Mouse (Mus musculus): ENCODE results near the gene C2cd2.
"Not testable (repeated sequence)": the region's sequence is repeated elsewhere in the genome, so short reads cannot be mapped to it uniquely, and the experiment has no call there.

Gene C2cd2

DNA sequence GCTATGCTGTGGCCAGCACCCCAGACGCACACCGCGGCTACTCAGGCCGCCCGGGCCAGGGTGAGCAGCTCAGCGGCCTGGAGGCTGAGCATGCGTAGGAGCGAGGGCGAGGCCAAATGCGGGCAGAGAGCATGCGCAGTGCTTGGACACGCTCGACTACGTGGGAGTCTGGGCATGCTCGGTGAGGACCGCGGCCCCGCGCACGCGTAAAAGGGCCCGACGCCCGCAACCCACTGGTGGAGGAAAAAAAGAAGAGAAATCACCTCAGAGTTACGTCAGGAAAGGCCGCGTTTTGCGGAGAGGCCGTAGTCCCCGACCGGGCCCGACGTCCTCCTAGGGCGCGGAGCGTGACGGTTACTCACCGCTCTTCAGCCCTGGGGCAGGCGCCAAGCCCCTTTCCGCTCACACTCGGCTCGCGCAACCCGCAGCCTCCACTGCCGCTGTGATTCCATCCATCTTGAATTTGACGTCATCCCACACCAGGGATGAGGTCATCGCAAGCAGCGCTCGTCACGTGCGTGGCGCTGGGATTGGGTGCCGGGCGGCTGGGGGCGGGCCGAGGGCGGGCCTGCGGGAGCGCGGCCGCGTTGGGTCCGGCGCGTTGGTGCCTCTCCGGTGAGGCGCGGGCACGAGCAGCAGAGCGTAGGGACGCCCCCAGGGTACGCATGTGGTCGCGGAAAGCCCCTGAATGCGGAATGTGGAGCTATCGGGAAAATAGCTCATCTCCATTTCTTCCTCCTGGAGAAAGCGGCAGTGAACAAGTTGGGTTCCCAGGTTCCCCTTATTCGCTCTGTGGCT, at the start of gene C2cd2, which contains the start of gene Zbtb21:
C2cd2 (minus strand) TSS at position 448 of the 798 bp plus-strand sequence.
Zbtb21 (minus strand) TSS at position 472 of the 798 bp plus-strand sequence.
- peak; percentile 98 for DNase-seq

- DNase-seq = not testable (repeated sequence)
Observed at GRCm38 (mm10) chr16:97997383-97997731, 35.0 kb upstream of the C2cd2 start.

DNA sequence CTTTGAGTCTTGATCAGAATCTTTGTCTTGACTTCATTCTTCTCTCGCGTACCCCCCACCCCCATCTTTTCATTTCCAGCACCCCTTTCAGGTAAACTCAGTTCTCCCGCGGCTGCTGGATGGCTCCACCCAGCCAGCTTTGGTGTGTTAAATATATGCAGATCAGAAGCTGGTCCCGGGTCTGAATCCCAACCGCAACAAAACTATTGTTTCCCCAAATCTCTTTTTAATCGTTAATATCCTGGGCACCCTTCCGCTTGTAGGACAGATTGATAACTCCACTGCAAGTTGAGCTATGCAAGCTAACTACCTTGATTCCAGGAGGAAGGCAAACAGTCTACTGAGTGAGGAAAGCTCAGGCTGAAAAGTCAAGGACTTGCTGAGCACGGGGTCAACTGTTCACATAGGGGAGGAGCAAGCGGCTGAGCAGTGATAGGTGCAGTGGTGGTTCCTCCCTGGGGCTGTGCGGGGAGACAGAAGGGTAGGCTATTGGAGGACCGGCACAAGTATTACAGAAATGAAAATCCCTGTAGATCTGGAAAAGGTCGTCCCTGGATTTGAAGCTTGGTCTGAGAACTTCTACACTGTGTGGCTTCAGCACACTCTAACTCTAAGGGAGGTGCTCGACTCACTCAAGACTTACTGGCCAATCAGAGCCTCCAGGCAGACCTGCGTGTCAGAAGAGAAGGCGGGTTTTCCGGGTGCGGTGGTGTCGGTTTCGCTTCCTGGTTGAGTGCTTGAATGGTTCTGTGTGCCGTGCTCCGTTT, 34.4 kb upstream of the C2cd2 start, which contains the start of gene B230307C23Rik:
B230307C23Rik (plus strand) TSS at position 700 of the 767 bp plus-strand sequence.
- peak; percentile 92 for DNase-seq

DNA sequence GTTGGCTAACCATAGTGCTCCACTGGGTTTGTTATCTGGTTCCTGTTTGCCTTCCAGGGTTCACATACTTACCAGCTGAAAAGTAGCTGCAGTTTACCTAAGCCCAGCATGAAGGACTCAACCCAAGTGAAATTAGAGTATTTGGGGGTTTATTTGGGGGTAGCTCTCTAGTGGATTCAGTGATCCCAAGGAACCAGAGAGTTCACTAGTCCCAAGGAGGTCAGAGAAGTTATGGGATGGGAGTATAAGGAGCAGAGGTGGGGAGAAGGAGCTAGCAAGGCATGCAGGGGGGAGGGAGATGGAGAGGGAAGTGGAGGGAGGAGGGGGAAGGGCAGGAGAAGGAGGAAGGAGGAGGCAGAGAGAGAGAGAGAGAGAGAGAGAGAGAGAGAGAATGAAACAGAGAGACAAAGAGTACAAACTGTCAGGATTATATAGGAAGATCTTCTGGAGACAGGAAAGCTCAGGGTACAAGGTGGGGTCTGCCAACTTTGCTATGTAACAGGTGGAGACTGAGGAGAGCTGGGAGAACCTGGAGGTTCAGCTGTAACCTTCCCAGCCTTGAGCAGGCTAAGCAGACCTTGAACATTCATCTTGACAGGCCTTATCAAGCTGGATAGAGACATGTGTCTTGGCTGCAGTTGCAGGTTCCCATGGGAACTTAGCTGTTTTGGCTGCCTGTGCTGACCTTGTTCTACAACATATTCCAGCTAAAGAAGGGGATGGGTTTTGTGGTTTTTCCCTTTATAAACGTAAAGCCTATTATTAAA, 33.6 kb upstream of the C2cd2 start:
- DNase-seq = peak; percentile 19

GRCm38 (mm10) chr16:97992477-97992876, 30.1 kb upstream of the C2cd2 start:
- DNase-seq = not testable (repeated sequence)

GRCm38 (mm10) chr16:97991517-97991916, 29.1 kb upstream of the C2cd2 start:
- no peak for DNase-seq

GRCm38 (mm10) chr16:97984589-97984988, 22.2 kb upstream of the C2cd2 start:
- DNase-seq = no peak

GRCm38 (mm10) chr16:97981362-97981761, 19.0 kb upstream of the C2cd2 start:
- no peak for DNase-seq

DNA sequence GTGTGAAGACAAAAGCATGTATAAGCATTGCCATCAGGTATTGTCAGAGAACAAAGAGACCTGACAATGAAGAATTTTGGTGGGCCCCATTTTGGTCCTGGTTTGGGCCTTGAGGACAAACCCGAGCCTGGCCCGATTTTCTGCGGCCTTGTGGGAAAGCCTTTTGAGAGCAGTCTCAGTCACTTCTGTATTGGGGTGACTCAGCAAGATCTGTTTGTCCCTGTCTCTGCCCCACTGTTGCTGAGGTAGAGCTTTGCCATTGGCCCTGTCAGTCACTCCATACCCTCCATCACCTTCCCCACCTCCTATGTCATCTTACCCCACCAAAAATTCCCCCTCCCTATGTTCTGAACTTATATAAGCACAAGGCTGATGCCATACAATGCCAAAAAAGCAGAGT, 15.3 kb upstream of the C2cd2 start:
- DNase-seq = no peak

GRCm38 (mm10) chr16:97977277-97977676, 14.9 kb upstream of the C2cd2 start:
- no peak for DNase-seq

DNA sequence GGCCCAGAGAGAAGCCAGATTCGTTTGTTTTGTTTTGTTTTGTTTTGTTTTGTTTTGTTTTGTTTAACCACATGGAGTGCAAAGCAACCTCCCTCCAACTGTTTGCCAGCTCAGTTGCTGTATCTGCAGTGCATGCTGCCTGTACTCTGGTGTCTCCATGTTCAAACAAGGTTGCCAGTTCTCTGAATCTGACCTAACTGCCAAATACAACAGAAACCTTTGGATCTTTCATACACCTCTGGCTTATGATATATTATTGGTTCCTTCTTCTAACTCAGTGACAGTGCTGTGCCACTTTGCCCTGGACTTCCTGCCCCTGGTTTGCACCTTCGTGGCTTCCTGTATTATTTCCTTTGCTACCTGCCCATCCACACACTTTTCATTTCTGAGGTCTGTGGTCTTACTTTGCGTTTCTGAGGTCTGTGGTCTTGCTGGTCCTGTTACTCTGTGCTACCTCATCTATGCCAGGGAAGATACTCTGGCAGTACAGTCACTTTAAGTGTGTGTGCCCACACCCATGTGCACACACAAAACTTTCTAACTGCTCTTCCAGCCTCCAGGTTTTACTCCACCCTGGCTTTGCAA, 1.6 kb upstream of the C2cd2 start:
- no peak for DNase-seq

GRCm38 (mm10) chr16:97961381-97962150, 832 bp downstream of the C2cd2 start:
- DNase-seq = no peak

DNA sequence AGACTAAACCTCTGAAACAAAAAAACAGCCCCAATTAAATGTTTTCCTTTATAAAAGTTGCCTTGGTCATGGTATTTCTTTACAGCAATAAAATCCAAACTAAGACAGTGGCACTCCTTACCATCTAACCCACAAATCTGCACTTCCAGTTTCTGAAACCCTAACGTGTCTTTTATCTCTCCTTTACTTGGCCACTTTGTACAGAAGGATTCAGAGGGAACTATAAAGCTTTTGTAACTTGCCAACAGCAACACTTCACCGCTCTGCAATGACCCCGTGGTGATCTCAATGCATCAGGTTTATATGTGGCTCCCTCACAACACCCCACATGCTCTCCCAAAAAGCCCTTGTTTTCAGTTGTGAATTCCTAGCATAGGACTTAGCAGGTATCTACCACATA, 2.0 kb downstream of the C2cd2 start:
- no peak for DNase-seq

GRCm38 (mm10) chr16:97958401-97958973, 3.9 kb downstream of the C2cd2 start:
- DNase-seq = no peak

GRCm38 (mm10) chr16:97957626-97958025, 4.8 kb downstream of the C2cd2 start:
- DNase-seq = no peak

- no peak for DNase-seq
Observed at GRCm38 (mm10) chr16:97956011-97956410, 6.4 kb downstream of the C2cd2 start.

- no peak for DNase-seq
Observed at GRCm38 (mm10) chr16:97953300-97953699, 9.1 kb downstream of the C2cd2 start.

DNA sequence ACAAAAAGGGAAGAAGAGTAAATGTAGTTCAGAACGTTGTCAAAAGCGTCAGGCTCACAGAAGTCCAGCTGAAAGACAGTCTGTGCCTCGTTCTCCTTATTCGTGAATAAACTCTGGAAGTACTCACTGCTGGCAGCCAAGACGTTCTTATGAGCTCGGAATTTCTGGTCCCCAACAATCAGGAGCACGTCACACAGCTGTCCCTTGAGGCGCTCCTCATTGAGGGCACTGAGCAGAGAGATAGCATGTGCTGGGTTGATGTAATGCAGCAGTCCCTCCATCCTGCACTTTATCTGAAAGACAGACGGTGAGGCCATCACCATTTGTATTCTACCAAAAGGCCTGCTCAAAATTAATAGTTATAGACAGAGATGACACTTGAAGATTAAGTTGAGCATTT, 9.6 kb downstream of the C2cd2 start:
- no peak for DNase-seq

DNA sequence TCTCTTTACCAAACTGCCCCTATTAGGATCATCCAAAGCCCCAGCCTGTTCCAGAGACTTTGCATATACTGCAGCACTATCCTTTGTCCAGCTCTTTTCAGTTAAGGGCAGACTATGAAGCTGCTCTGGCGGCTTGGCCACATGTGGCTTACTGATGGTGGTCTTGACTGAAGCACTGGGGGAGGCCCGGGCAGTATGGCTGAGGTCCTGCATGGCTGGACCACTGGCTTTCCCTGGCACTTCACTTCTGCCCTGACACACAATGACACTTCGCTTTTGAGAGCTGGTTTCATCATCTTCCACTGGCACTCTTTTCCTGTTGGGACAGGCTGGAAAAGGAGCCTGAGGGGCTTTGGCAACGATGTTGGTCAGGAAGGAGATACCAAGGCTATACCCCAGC, 10.0 kb downstream of the C2cd2 start:
- no peak for DNase-seq

GRCm38 (mm10) chr16:97950061-97950460, 12.3 kb downstream of the C2cd2 start:
- no peak for DNase-seq

DNA sequence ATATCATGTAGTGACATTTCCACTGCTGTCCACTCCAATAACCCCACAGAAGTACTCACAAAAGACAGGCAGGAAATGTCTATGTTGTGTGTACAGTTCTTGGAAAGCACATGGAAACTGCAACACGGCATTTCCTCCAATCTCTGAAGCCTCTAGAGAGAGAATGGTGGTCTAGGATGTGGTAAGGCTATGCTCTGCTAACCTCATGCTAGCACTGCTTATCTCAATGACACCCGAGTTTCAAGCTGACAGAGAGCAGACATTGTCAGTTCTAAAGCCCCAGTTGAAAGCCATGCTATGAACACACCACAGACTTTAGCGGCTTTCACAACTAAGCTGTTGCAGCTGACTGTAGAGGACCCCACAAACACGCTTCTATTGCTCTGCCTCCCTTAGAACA, 13.6 kb downstream of the C2cd2 start:
- no peak for DNase-seq

DNA sequence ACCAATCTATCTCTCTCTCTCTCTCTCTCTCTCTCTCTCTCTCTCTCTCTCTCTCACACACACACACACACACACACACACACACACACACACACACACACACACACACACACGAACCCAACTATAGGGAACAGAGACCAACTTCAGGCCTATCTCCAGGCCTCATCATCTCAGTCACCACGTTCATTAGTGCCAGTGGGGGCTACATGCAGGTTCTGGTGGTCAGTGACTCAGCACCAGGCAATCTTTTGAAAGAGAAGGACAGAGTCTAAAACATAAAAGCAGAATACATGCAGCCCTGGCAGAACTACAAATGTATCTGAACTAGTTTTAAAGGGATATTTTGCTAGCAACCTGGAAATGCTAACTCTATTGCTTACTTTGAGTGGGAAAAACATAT, 15.4 kb downstream of the C2cd2 start:
- not testable (repeated sequence) for DNase-seq

Measured in layer of hippocampus, adult 9-11 months (tissue).